Mouse (Mus musculus) heart, embryonic 16.5 days (tissue): ENCODE measurements around the gene Cenpm. TPM values are rescaled to one million over a fixed set of nuclear protein-coding genes. Genes with fewer than 3 reads are reported as not detected.

Source experiments
- ATAC-seq: fragments of 200-750 bp; cut with Nextera tagmentation; replicated peaks from 2 replicates; pipeline ENCODE4 v1.8.0; 2017; ENCODE audit warnings: moderate number of reproducible peaks; ENCODE audit not compliant: insufficient read depth, low FRiP score; ENCODE audit errors: extremely low read depth
- H3K27ac ChIP-seq: fragments of 300-500 bp; sonication (generic); 2 replicates; pipeline ENCODE4 v1.5.1; 2014; ENCODE audit warnings: mild to moderate bottlenecking, low read length, control low read depth, moderate library complexity
- H3K27me3 ChIP-seq: fragments of 300-500 bp; sonication (generic); 2 replicates; pipeline ENCODE4 v1.6.1; 2014; ENCODE audit warnings: low read length, mixed read lengths; ENCODE audit not compliant: control insufficient read depth, insufficient read depth
- H3K36me3 ChIP-seq: fragments of 300-500 bp; sonication (generic); 2 replicates; pipeline ENCODE4 v1.6.1; 2014; ENCODE audit not compliant: control insufficient read depth, insufficient read depth
- H3K4me1 ChIP-seq: fragments of 300-500 bp; sonication (generic); 2 replicates; pipeline ENCODE4 v1.6.1; 2014; ENCODE audit warnings: low read length, mixed read lengths; ENCODE audit not compliant: control insufficient read depth, insufficient read depth
- H3K4me2 ChIP-seq: fragments of 300-500 bp; sonication (generic); 2 replicates; pipeline ENCODE4 v1.6.1; 2014; ENCODE audit warnings: low read depth, mild to moderate bottlenecking, control low read depth, low read length
- H3K4me3 ChIP-seq: fragments of 300-500 bp; sonication (generic); 2 replicates; pipeline ENCODE4 v1.5.1; 2014; ENCODE audit warnings: mild to moderate bottlenecking, control low read depth, low read length
- H3K9ac ChIP-seq: fragments of 300-500 bp; sonication (generic); 2 replicates; pipeline ENCODE4 v1.6.1; 2014; ENCODE audit warnings: low read length, control low read depth
- H3K9me3 ChIP-seq: fragments of 300-500 bp; sonication (generic); replicated peaks from 2 replicates; pipeline ENCODE4 v1.6.1; 2016; ENCODE audit warnings: low read length; ENCODE audit not compliant: control insufficient read depth
- WGBS: fragments of 180-500 bp; shearing (Covaris S2); extraction: QIAGEN DNeasy Blood & Tissue Kit; methylation state at CpG from one replicate; pipeline ENCODE4 v1.1.7; 2014; 5-methylcytosine and 5-hydroxymethylcytosine counted together
- microRNA counts: library from miRNA; unstranded; fragments of <30 nt; microRNA quantifications from one replicate; lab custom pipeline; 2016
- microRNA-seq: library from miRNA; unstranded; fragments of <30 nt; microRNA quantifications from one replicate; pipeline ENCODE4, GENCODE M21; 2017
- polyA plus RNA-seq: library from polyadenylated mRNA; unstranded; fragments of >200 nt; fragmentation: Nextera tagmentation; extraction: Ambion mirVana; gene quantifications from 2 replicates; pipeline ENCODE4 v1.2.1, GENCODE M21; 2015

The Cenpm gene
- polyA plus RNA-seq, 1 experiment from 2014 or later, result 50.8 TPM

- Histone ChIP-seq H3K4me1 (peaks cover 45% of the 10 kb centered on the region), H3K9ac (no peak overlapping the region), H3K27ac (no peak overlapping the region), H3K36me3 (peaks cover 48% of the 10 kb centered on the region), H3K27me3 (no peaks in the 10 kb centered on the region), H3K4me2 (no peak overlapping the region), H3K9me3 (peaks cover 9% of the 10 kb centered on the region), H3K4me3 (no peak overlapping the region)
- no peak for ATAC-seq
- WGBS, result 80% methylated on average over 10 of the region's 10 CpGs
Observed at GRCm38 (mm10) chr15:82184656-82185055, 59.9 kb downstream of the Cenpm start.

GRCm38 (mm10) chr15:82184183-82184582 is 60.4 kb downstream of the Cenpm start:
- no peak for ATAC-seq
- Histone ChIP-seq H3K9ac (no peak overlapping the region), H3K4me2 (no peak overlapping the region), H3K4me3 (no peak overlapping the region), H3K36me3 (peaks cover 52% of the 10 kb centered on the region), H3K4me1 (peaks cover 45% of the 10 kb centered on the region), H3K27ac (no peak overlapping the region), H3K27me3 (no peaks in the 10 kb centered on the region), H3K9me3 (peaks cover 9% of the 10 kb centered on the region)
- whole genome bisulfite sequencing, result 40% methylated on average over 7 of the region's 7 CpGs

MicroRNA genes within 50 kb of the gene (microRNA counts, 519-probe panel; counts per million panel counts)
- 2,113 counts per million, percentile 28 among the panel's probes with 10 or more counts for microRNA mmu-miR-33 (lab: Ali Mortazavi, UCI)

Small RNAs within 50 kb of the gene (microRNA-seq; reads per million reads assigned to microRNA genes)
- gene Mir33, result 44.2 reads per million, percentile 42 among the genes with 10 or more reads in this experiment

Other genes starting within 250 kb of the Cenpm start
- gene Desi1, start 210.9 kb downstream of the Cenpm start, polyA plus RNA-seq, result 22.4 and 37.4 TPM in 2 replicates
- 174 and 210 TPM in 2 replicates for gene Snu13, start 197.2 kb downstream of the Cenpm start, polyA plus RNA-seq
- not detected in 2 replicates for gene 4930407I10Rik, start 185.6 kb downstream of the Cenpm start, polyA plus RNA-seq
- gene Mei1, start 174.8 kb downstream of the Cenpm start, polyA plus RNA-seq, result not detected in 2 replicates
- gene Ccdc134, start 116.8 kb downstream of the Cenpm start, polyA plus RNA-seq, result 9.9 and 11.7 TPM in 2 replicates
- gene Srebf2, start 97.6 kb downstream of the Cenpm start, polyA plus RNA-seq, result 91.6 and 92.0 TPM in 2 replicates
- gene Shisa8, start 31.9 kb downstream of the Cenpm start, polyA plus RNA-seq, result 0.15 and 0.32 TPM in 2 replicates
- 0.18 TPM in 1 of 2 replicates, not detected in the other for gene Tnfrsf13c, start 20.4 kb downstream of the Cenpm start, polyA plus RNA-seq
- not detected in 2 replicates for gene 1500009C09Rik, start 7.6 kb upstream of the Cenpm start, polyA plus RNA-seq
- gene Sept3, start 30.1 kb upstream of the Cenpm start, polyA plus RNA-seq, result 3.9 and 4.1 TPM in 2 replicates
- gene Wbp2nl, start 54.2 kb upstream of the Cenpm start, polyA plus RNA-seq, result 0.17 and 0.22 TPM in 2 replicates
- 44.1 and 47.8 TPM in 2 replicates for gene Naga, start 94.2 kb upstream of the Cenpm start, polyA plus RNA-seq
- 8.1 and 9.4 TPM in 2 replicates for gene Pheta2, start 94.2 kb upstream of the Cenpm start, polyA plus RNA-seq
- gene Smdt1, start 94.2 kb upstream of the Cenpm start, polyA plus RNA-seq, result 340 and 355 TPM in 2 replicates
- 604 and 609 TPM in 2 replicates for gene Ndufa6, start 109.6 kb upstream of the Cenpm start, polyA plus RNA-seq
- gene Cyp2d22, start 135.5 kb upstream of the Cenpm start, polyA plus RNA-seq, result 13.6 and 15.7 TPM in 2 replicates
- not detected in 2 replicates for gene Cyp2d11, start 149.3 kb upstream of the Cenpm start, polyA plus RNA-seq
- 0.33 TPM in 1 of 2 replicates, not detected in the other for gene Cyp2d10, start 162.4 kb upstream of the Cenpm start, polyA plus RNA-seq
- not detected in 2 replicates for gene Cyp2d9, start 188.7 kb upstream of the Cenpm start, polyA plus RNA-seq